Mouse (Mus musculus) liver, embryonic 15.5 days (tissue): ENCODE results near the gene Zc2hc1c. TPM values are rescaled to one million over a fixed set of nuclear protein-coding genes. Genes with fewer than 3 reads are reported as not detected.

Experiments used
- ATAC-seq: fragments of 200-750 bp; cut with Nextera tagmentation; 2 replicates; pipeline ENCODE4 v1.8.0; 2017; ENCODE audit warnings: moderate number of reproducible peaks, mild to moderate bottlenecking, moderate library complexity; ENCODE audit not compliant: insufficient read depth
- H3K27ac ChIP-seq: fragments of 300-500 bp; sonication (generic); replicated peaks from 2 replicates; pipeline ENCODE4 v1.5.1; 2015; ENCODE audit warnings: mild to moderate bottlenecking, inconsistent platforms
- H3K27me3 ChIP-seq: fragments of 300-500 bp; sonication (generic); 2 replicates; pipeline ENCODE4 v1.6.1; 2015; ENCODE audit warnings: mild to moderate bottlenecking, inconsistent platforms
- H3K36me3 ChIP-seq: fragments of 300-500 bp; sonication (generic); replicated peaks from 2 replicates; pipeline ENCODE4 v1.6.1; 2015; ENCODE audit warnings: moderate library complexity, mild to moderate bottlenecking, inconsistent platforms
- H3K4me1 ChIP-seq: fragments of 300-500 bp; sonication (generic); replicated peaks from 2 replicates; pipeline ENCODE4 v1.6.1; 2015; ENCODE audit warnings: inconsistent platforms
- H3K4me2 ChIP-seq: fragments of 300-500 bp; sonication (generic); 2 replicates; pipeline ENCODE4 v1.6.1; 2015; ENCODE audit warnings: moderate library complexity, mild to moderate bottlenecking, inconsistent platforms
- H3K4me3 ChIP-seq: fragments of 300-500 bp; sonication (generic); replicated peaks from 2 replicates; pipeline ENCODE4 v1.5.1; 2015; ENCODE audit warnings: mild to moderate bottlenecking, inconsistent platforms
- H3K9ac ChIP-seq: fragments of 300-500 bp; sonication (generic); 2 replicates; pipeline ENCODE4 v1.6.1; 2015; ENCODE audit warnings: moderate library complexity, mild to moderate bottlenecking, inconsistent platforms
- H3K9me3 ChIP-seq: fragments of 300-500 bp; sonication (generic); replicated peaks from 2 replicates; pipeline ENCODE4 v1.6.1; 2016; ENCODE audit warnings: inconsistent platforms
- whole genome bisulfite sequencing: fragments of 180-500 bp; shearing (Covaris S2); methylation state at CpG from one replicate; pipeline ENCODE4 v1.1.7; 2015; ENCODE audit warnings: mixed read lengths; ENCODE audit not compliant: insufficient replicate concordance; 5-methylcytosine and 5-hydroxymethylcytosine counted together
- microRNA-seq: library from miRNA; unstranded; fragments of <30 nt; microRNA quantifications from one replicate; pipeline ENCODE4, GENCODE M21; 2016
- polyA plus RNA-seq: library from polyadenylated mRNA; unstranded; fragments of >200 nt; fragmentation: Nextera tagmentation; extraction: Ambion mirVana; gene quantifications from 2 replicates; pipeline ENCODE4 v1.2.1, GENCODE M21; 2015

Gene Zc2hc1c
- polyA plus RNA-seq, 1 experiment from 2014 or later = 0.08 TPM

DNA sequence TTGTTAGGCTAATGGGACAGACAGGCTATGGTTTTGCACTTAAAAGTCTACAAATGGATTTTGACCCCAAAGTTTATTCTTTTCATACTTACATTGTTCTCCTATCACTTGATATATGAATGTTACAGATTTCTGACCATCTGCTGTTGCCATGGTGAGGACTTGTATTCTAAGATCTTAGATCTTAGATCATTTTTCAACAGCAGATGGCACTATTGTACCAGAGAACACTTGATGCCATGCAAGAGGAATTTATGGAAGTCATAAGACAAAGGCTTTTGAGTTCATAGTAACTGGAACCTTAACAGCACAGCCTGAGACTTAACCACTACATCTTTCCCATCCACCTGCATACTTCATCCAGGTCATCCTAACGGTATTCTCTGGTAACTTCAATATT is 52.7 kb downstream of the Zc2hc1c start:
- no peak overlapping the region for H3K4me3 ChIP-seq
- WGBS = 37% methylated on average over 1 of the region's 1 CpGs
- peaks cover 32% of the 10 kb centered on the region for H3K36me3 ChIP-seq
- H3K4me1 ChIP-seq = peaks cover 28% of the 10 kb centered on the region
- H3K4me2 ChIP-seq = no peak overlapping the region
- no peak for ATAC-seq
- H3K27me3 ChIP-seq = no peaks in the 10 kb centered on the region
- H3K27ac ChIP-seq = no peak overlapping the region
- no peaks in the 10 kb centered on the region for H3K9me3 ChIP-seq
- H3K9ac ChIP-seq = no peak overlapping the region

DNA sequence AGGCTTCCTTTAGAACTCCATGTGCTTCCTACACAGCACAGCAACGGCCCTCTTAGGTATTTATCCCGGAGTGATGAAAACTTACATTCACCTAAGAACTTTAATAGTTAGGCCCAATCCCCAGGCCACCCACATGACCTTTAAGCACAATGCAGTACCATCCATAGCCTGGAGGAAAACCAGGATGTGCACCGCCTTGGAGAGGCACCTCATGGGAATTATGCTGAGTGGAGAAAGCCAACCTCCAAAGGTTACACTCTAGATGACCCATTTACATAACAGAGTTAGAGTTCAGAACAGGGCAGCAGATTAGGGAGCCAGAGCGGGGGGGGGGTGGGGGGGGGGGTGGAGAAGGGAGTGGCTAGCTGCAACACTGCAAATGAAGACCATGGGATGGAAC is 53.9 kb downstream of the Zc2hc1c start:
- 69% methylated on average over 4 of the region's 4 CpGs for WGBS
- Histone ChIP-seq H3K27me3 (no peaks in the 10 kb centered on the region), H3K4me2 (no peak overlapping the region), H3K4me1 (peaks cover 26% of the 10 kb centered on the region), H3K9me3 (no peaks in the 10 kb centered on the region), H3K4me3 (no peak overlapping the region), H3K36me3 (peaks cover 30% of the 10 kb centered on the region), H3K9ac (no peak overlapping the region), H3K27ac (no peak overlapping the region)
- no peak for ATAC-seq

DNA sequence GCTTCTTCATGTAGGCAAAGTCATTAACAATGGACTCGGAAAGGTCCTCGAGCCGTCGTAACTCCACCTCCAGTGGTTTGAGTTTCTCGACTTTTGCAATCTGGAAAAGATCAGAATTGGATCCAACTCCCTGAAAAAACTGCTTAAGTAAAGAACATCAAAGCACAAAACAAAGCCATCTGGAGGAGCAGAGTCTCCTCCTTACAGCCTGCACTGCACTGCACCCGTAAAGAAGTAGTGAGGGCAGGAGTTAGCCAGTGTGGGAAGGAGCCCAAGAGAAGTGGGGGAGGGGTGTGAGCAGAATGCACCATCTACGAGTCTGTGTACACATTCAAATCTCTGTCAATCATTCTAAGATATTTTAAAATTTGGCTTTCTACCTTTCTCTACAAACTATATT is 55.9 kb downstream of the Zc2hc1c start:
- Histone ChIP-seq H3K27ac (no peak overlapping the region), H3K4me2 (no peak overlapping the region), H3K9me3 (no peaks in the 10 kb centered on the region), H3K4me1 (peaks cover 23% of the 10 kb centered on the region), H3K9ac (no peak overlapping the region), H3K4me3 (no peak overlapping the region), H3K36me3 (peaks cover 46% of the 10 kb centered on the region), H3K27me3 (no peaks in the 10 kb centered on the region)
- WGBS = 78% methylated on average over 7 of the region's 7 CpGs
- ATAC-seq = no peak

DNA sequence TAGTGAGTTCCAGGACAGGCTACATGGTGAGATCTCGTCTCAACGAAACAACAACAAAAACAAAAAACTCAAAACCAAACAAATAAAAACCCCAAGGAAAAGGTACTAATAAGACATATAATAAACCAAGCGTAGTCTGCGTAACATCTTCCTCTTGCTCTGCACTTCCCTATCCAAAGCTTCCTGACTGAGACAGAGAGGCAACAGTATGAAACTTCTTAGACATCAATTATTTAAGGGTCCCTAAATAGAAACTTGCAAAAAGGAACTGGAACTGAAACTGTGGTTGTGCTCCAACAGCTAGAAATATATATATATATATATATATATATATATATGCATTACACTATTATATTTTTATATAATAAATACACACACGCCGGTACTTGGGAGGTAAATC is 57.2 kb downstream of the Zc2hc1c start:
- Histone ChIP-seq H3K4me3 (no peak overlapping the region), H3K4me1 (peaks cover 14% of the 10 kb centered on the region), H3K36me3 (peaks cover 58% of the 10 kb centered on the region), H3K27me3 (no peaks in the 10 kb centered on the region), H3K4me2 (no peak overlapping the region), H3K27ac (no peak overlapping the region), H3K9me3 (no peaks in the 10 kb centered on the region), H3K9ac (no peak overlapping the region)
- 77% methylated on average over 6 of the region's 6 CpGs for WGBS
- ATAC-seq = no peak

DNA sequence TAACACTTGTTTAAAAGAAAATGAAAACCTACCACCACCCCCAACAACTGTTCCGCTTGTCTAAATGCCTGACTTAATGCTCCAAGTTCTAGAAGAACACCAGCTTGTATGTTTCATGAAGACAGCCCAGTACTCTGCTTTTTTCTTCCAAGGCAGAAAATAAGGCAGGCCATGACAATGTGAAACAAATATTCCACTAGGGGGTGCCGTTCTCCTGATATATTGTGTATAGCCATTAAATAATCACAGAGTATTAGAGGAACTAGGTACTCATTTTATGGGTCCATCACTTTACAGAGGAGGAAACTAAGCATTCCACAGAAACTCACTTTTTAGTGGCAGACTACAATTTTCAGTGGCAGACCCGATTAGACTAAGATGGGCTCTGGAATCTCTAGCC is 58.0 kb downstream of the Zc2hc1c start:
- WGBS = 50% methylated on average over 3 of the region's 3 CpGs
- Histone ChIP-seq H3K27me3 (no peaks in the 10 kb centered on the region), H3K27ac (no peak overlapping the region), H3K9ac (no peak overlapping the region), H3K4me2 (no peak overlapping the region), H3K36me3 (peaks cover 57% of the 10 kb centered on the region), H3K4me1 (peaks cover 12% of the 10 kb centered on the region; the same call in 1 of the 2 replicates), H3K9me3 (no peaks in the 10 kb centered on the region), H3K4me3 (no peak overlapping the region)
- ATAC-seq = no peak

DNA sequence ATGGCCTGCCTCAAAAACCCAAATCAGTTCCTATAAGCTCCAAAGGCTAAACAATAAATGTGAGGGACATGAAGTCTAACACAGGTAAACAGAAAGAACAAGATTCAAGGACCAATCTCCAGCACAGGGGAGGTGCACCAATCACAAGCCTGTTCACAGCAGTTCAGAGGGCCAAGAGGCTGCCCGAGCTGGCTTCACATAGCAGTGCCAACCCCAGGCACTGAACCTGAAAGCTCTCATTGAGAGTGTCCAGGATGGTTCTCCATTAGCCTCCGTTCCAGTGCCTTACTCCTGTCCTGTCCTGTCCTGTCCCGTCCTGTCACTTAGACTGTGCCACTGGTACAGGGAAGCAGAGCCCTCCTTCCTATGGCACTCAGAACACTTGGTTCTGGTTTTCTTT is 58.8 kb downstream of the Zc2hc1c start:
- WGBS = 67% methylated on average over 3 of the region's 3 CpGs
- peak overlapping the region; percentile 34; the same call in 1 of the 2 replicates for H3K27ac ChIP-seq
- H3K4me3 ChIP-seq = no peak overlapping the region
- no peaks in the 10 kb centered on the region for H3K27me3 ChIP-seq
- ATAC-seq = no peak
- no peak overlapping the region for H3K9ac ChIP-seq
- H3K4me2 ChIP-seq = no peak overlapping the region
- H3K9me3 ChIP-seq = no peaks in the 10 kb centered on the region
- H3K4me1 ChIP-seq = peaks cover 12% of the 10 kb centered on the region; the same call in 1 of the 2 replicates
- peaks cover 49% of the 10 kb centered on the region for H3K36me3 ChIP-seq

DNA sequence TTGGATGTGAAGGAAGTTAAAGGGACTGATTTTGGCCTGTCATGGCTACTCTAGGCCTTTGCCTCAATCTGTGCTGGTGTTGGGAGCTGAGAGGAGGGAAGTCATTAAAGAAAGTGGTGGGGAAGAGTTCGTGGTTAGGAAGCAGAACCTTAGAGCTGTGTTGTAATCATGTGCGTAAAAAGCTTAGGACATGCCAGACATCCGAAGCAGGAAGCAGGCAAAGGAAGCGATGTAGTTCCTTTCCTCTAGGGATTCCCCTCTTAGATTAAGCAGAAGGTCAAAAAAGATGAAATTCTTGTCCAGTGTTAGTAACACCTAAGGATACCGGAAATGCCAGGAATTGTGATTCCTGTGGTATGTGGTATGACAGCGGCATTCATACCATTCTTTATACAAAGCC is 59.9 kb downstream of the Zc2hc1c start:
- Histone ChIP-seq H3K9me3 (no peaks in the 10 kb centered on the region), H3K4me1 (peaks cover 12% of the 10 kb centered on the region; the same call in 1 of the 2 replicates), H3K9ac (no peak overlapping the region), H3K27ac (0 out of 2 replicates have a peak overlapping the region, but pooled peaks have one; percentile 6), H3K4me3 (no peak overlapping the region), H3K4me2 (no peak overlapping the region), H3K27me3 (no peaks in the 10 kb centered on the region), H3K36me3 (peaks cover 54% of the 10 kb centered on the region)
- ATAC-seq = no peak
- 70% methylated on average over 6 of the region's 6 CpGs for WGBS

Small RNAs within 50 kb of the gene (microRNA-seq; reads per million reads assigned to microRNA genes)
- gene Mir6938 = not detected

Other genes with a start within 250 kb of the Zc2hc1c start
- 2.8 and 3.1 TPM in 2 replicates for gene Prox2, start 177.8 kb upstream of the Zc2hc1c start, polyA plus RNA-seq
- gene Dlst, start 177.8 kb upstream of the Zc2hc1c start, polyA plus RNA-seq = 69.4 and 73.5 TPM in 2 replicates
- 0.56 and 0.64 TPM in 2 replicates for gene Rps6kl1, start 137.3 kb upstream of the Zc2hc1c start, polyA plus RNA-seq
- 0.52 and 0.56 TPM in 2 replicates for gene Pgf, start 110.8 kb upstream of the Zc2hc1c start, polyA plus RNA-seq
- 34.9 and 36.4 TPM in 2 replicates for gene Eif2b2, start 69.1 kb upstream of the Zc2hc1c start, polyA plus RNA-seq
- 2.1 and 2.4 TPM in 2 replicates for gene Mlh3, start 18.0 kb upstream of the Zc2hc1c start, polyA plus RNA-seq
- 36.6 and 50.7 TPM in 2 replicates for gene Acyp1, start 153 bp upstream of the Zc2hc1c start, polyA plus RNA-seq
- gene Nek9, start 50.8 kb downstream of the Zc2hc1c start, polyA plus RNA-seq = 5.7 and 6.1 TPM in 2 replicates
- 162 and 163 TPM in 2 replicates for gene Tmed10, start 86.3 kb downstream of the Zc2hc1c start, polyA plus RNA-seq
- gene Fos, start 185.3 kb downstream of the Zc2hc1c start, polyA plus RNA-seq = 1.5 and 1.7 TPM in 2 replicates